14 mouse cellular contexts compared by ENCODE assay signal in the genomic region with DNA sequence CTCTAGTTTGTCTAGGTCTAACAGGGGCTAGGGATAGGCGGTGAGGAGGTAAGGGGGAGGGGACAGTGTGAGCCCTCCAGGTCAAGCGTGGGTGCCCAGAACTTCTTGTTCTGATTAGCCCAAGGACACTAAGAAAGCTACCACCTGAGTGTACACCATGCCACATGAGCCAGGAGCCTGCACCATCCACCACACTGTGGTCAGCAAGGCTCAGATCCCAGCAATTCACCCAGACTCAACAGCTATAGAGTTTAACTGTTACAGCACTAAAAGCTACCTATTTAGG. TPM values are rescaled to one million over a fixed set of nuclear protein-coding genes. Genes with fewer than 3 reads are reported as not detected.
DNase-seq lines count a peak whose midpoint lies in the region; ATAC-seq and TF ChIP-seq lines count a peak whose summit lies in the region.
"Had no signal": no experiment of that assay in that cellular context is flagged by ENCODE, and none has a peak within 500 bp of the region (broad histone marks: within the 10 kb centered on the region; RNA-seq: fewer than 3 reads in every experiment).

No protein-coding gene starts in this region.

- peak overlapping the region; percentile 49 for H3K4me2 ChIP-seq in liver, embryonic 11.5 days
- H3K4me2 ChIP-seq in liver, embryonic 15.5 days: peak overlapping the region; percentile 40
- H3K4me2 ChIP-seq: hindbrain, embryonic 15.5 days; limb, embryonic 15.5 days; midbrain, embryonic 12.5 days; neural tube, embryonic 12.5 days had no signal

- intact Hi-C loops in gastrocnemius, adult 2 months (cut with DNase I): no loop called here

- H3K9ac ChIP-seq in liver, embryonic 11.5 days (ENCODE audit: low read depth, low read length): no peak overlapping the region
- H3K9ac ChIP-seq in liver, embryonic 15.5 days: no peak overlapping the region
- H3K9ac ChIP-seq: hindbrain, embryonic 15.5 days; limb, embryonic 15.5 days; midbrain, embryonic 12.5 days; neural tube, embryonic 12.5 days had no signal

- no peak for DNase-seq in gastrocnemius, adult 2 months
- DNase-seq in gastrocnemius, postnatal 25 days: no peak
- DNase-seq in liver, embryonic 11.5 days (ENCODE audit: low spot score): no peak
- DNase-seq in liver: no peak
- DNase-seq in right cerebral cortex, postnatal 4 days: no peak
- DNase-seq in natural killer cell, adult 2 months (ENCODE audit: low spot score in 2 of 2): no peak
- DNase-seq: cerebellum, adult 9-11 months; embryo, embryonic 11 days had no signal

- H3K9me3 ChIP-seq in liver, embryonic 11.5 days (ENCODE audit: control insufficient read depth, low read length): no peaks in the 10 kb centered on the region
- no peaks in the 10 kb centered on the region for H3K9me3 ChIP-seq in E14TG2a.4 (ENCODE audit: low read length)
- no peaks in the 10 kb centered on the region for H3K9me3 ChIP-seq in liver, embryonic 15.5 days (replicated peaks)
- H3K9me3 ChIP-seq: hindbrain, embryonic 15.5 days; limb, embryonic 15.5 days; midbrain, embryonic 12.5 days; neural tube, embryonic 12.5 days had no signal

- H3K4me1 ChIP-seq in liver, embryonic 11.5 days (replicated peaks; ENCODE audit: control insufficient read depth, insufficient read depth, low read length): peaks cover 24% of the 10 kb centered on the region
- H3K4me1 ChIP-seq in E14TG2a.4 (replicated peaks; ENCODE audit: low read depth, low read length): peaks cover 55% of the 10 kb centered on the region
- peaks cover 33% of the 10 kb centered on the region for H3K4me1 ChIP-seq in liver, embryonic 15.5 days (replicated peaks)

- 0 out of 2 replicates have a peak, but pooled peaks have one; percentile 40 for ATAC-seq in liver, embryonic 11.5 days (replicated peaks; ENCODE audit: low FRiP score)
- no peak for ATAC-seq in liver, embryonic 15.5 days (ENCODE audit: insufficient read depth)

- WGBS in liver, embryonic 11.5 days: 49% methylated on average over 2 of the region's 2 CpGs
- 23% methylated on average over 2 of the region's 2 CpGs for WGBS in liver, embryonic 15.5 days (ENCODE audit: insufficient replicate concordance)

- peak overlapping the region; percentile 9; the same call in 1 of the 2 replicates for H3K27ac ChIP-seq in gastrocnemius, adult 2 months
- no peak overlapping the region for H3K27ac ChIP-seq in liver, embryonic 11.5 days (ENCODE audit: low read depth, low read length)
- H3K27ac ChIP-seq in liver, embryonic 15.5 days (replicated peaks): 0 out of 2 replicates have a peak overlapping the region, but pooled peaks have one; percentile 20
- H3K27ac ChIP-seq: hindbrain, embryonic 15.5 days; limb, embryonic 15.5 days; midbrain, embryonic 12.5 days; neural tube, embryonic 12.5 days had no signal

- peak overlapping the region; percentile 36 for H3K4me3 ChIP-seq in gastrocnemius, adult 2 months
- H3K4me3 ChIP-seq in liver, embryonic 11.5 days (ENCODE audit: low read depth, low read length): no peak overlapping the region
- peak overlapping the region; percentile 66 for H3K4me3 ChIP-seq in E14TG2a.4 (replicated peaks; ENCODE audit: low read length)
- H3K4me3 ChIP-seq in liver, embryonic 15.5 days (replicated peaks): no peak overlapping the region; the same call in 1 of the 2 replicates
- H3K4me3 ChIP-seq: hindbrain, embryonic 15.5 days; limb, embryonic 15.5 days; midbrain, embryonic 12.5 days; neural tube, embryonic 12.5 days had no signal

- no peaks in the 10 kb centered on the region for H3K36me3 ChIP-seq in liver, embryonic 11.5 days (ENCODE audit: control insufficient read depth, insufficient read depth, low read length)
- no peaks in the 10 kb centered on the region for H3K36me3 ChIP-seq in E14TG2a.4 (ENCODE audit: insufficient read depth, low read length)
- H3K36me3 ChIP-seq in liver, embryonic 15.5 days (replicated peaks): no peaks in the 10 kb centered on the region
- H3K36me3 ChIP-seq: hindbrain, embryonic 15.5 days; limb, embryonic 15.5 days; midbrain, embryonic 12.5 days; neural tube, embryonic 12.5 days had no signal

- no peak for TF ChIP-seq CTCF in gastrocnemius, adult 2 months (IDR thresholded peaks at IDR 0.05)
- no peak for TF ChIP-seq CTCF in E14TG2a.4 (conservative IDR thresholded peaks at IDR 0.05; ENCODE audit: low read length)

- H3K27me3 ChIP-seq in liver, embryonic 11.5 days (replicated peaks; ENCODE audit: control insufficient read depth, insufficient read depth, low read length): no peaks in the 10 kb centered on the region
- no peaks in the 10 kb centered on the region for H3K27me3 ChIP-seq in E14TG2a.4 (ENCODE audit: insufficient read depth, low read length)
- no peaks in the 10 kb centered on the region for H3K27me3 ChIP-seq in liver, embryonic 15.5 days
- H3K27me3 ChIP-seq: hindbrain, embryonic 15.5 days; limb, embryonic 15.5 days; neural tube, embryonic 12.5 days had no signal

RNA-seq across cellular contexts. Expression of gene Dnmbp, which starts 22.6 kb away (rescaled TPM):
- 10 to 100 TPM in 1 of 2 experiments, 1 to 10 TPM in 1; 9.4 to 11.3 TPM for total RNA-seq in gastrocnemius, adult 2 months (2021)
- 1 to 10 TPM; 7.9 to 10.0 TPM for total RNA-seq in gastrocnemius, postnatal 25 days (2021)
- polyA plus RNA-seq in liver, embryonic 11.5 days (2014; fragmentation: Nextera tagmentation; extraction: Ambion mirVana): 7.5 and 8.7 TPM in 2 replicates
- 2.5 and 2.7 TPM in 2 replicates for polyA plus RNA-seq in liver, embryonic 15.5 days (2015; fragmentation: Nextera tagmentation; extraction: Ambion mirVana)

Comparison
In these comparisons a context has a peak if more than half of its experiments do, and no peak if none do; other contexts are left out.
1. H3K4me3 ChIP-seq: peak in gastrocnemius, adult 2 months (single experiment) and E14TG2a.4 (single experiment); none in liver, embryonic 11.5 days (single experiment) and liver, embryonic 15.5 days (single experiment).